Mouse (Mus musculus): ENCODE data around the gene Abca4. TPM values are rescaled to one million over a fixed set of nuclear protein-coding genes. Genes with fewer than 3 reads are reported as not detected.
"Not testable (repeated sequence)": the region's sequence is repeated elsewhere in the genome, so short reads cannot be mapped to it uniquely, and the experiment has no call there.

Abca4 gene
- polyA plus RNA-seq, 1 experiment from 2014 or later, result 4.0 TPM

DNA sequence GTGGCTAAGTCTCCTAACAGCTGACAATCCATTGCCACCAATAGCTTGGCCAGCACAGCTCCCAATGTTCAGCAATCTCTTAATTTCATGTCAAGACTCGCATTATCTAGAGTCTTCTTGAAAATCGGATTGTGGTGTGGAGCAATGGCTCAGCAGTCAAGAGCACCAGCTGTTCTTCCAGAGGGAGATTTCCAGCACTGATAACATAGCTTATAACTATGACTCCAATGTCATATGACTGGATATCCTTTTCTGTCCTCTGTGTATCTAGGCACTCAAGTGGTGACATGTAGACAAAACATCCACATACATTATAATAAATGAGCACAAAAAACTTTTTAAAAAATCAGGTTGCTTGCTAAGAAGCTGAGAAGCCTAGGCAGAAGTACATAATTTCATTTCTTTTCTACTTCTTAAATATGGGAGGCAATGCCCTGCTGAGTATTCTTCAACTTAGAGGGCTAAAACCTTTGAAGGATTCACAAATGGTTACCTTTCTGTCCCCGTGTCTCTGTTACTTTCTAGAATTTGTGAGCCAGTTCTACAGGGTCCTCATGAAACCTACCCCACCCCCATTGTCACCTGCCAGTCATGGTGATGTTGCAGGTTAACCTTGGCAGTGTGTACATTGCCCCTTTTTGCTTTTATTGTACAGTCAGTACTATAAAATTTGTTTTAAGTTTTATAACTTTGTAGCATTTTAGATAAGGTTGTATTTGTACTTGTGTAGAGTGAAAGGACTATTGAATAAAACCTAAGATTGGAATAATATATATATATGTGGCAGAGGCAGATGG lies 177.2 kb downstream of the Abca4 start:
- Histone ChIP-seq H3K27me3 (replicated peaks) (no peaks in the 10 kb centered on the region), H3K9me3 (replicated peaks) (no peaks in the 10 kb centered on the region), H3K4me1 (replicated peaks) (no peaks in the 10 kb centered on the region), H3K27ac (ENCODE audit: poor library complexity, severe bottlenecking) (no peak overlapping the region), H3K36me3 (no peaks in the 10 kb centered on the region), H3K4me3 (no peak overlapping the region), H3K4me2 (no peak overlapping the region), H3K9ac (no peak overlapping the region)
- ATAC-seq (ENCODE audit: insufficient number of reproducible peaks, low FRiP score), result no peak
- WGBS, result 79% methylated on average over 3 of the region's 3 CpGs

DNA sequence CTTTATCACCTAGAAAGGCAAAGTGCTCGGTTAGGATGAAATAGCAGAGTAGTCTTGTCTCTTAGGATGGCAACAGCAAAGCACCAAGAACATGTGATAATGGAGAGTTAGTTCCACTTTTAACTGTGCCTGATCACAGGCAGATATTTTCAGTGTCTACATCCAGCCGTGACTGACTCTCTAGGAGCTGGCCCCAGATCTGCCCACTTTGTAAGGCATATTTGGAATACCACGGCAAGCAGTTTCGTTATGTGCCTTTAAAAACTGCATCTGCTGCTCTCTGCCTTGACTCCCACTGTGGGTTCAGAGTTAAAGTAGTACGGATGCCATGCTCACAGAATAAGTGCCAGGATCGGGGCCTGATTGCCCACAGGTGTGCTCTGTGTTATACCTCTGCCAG lies 182.7 kb downstream of the Abca4 start:
- H3K27me3 ChIP-seq (replicated peaks); ATAC-seq (ENCODE audit: insufficient number of reproducible peaks, low FRiP score); H3K4me1 ChIP-seq (replicated peaks); H3K27ac ChIP-seq (ENCODE audit: poor library complexity, severe bottlenecking); H3K4me3 ChIP-seq; H3K9ac ChIP-seq; H3K9me3 ChIP-seq (replicated peaks); H3K36me3 ChIP-seq: not testable (repeated sequence)
- 41% methylated on average over 6 of the region's 6 CpGs for WGBS
- H3K4me2 ChIP-seq, result peak overlapping the region; percentile 50

Other genes starting within 250 kb of the Abca4 start
- gene Abcd3, start 229.1 kb upstream of the Abca4 start, polyA plus RNA-seq (2016; fragmentation: Nextera tagmentation; extraction: Ambion mirVana), result 45.0 and 47.2 TPM in 2 replicates
- 81.7 and 82.9 TPM in 2 replicates for gene Arhgap29, start 91.9 kb upstream of the Abca4 start, polyA plus RNA-seq (2016; fragmentation: Nextera tagmentation; extraction: Ambion mirVana)
- gene Gclm, start 201.1 kb downstream of the Abca4 start, polyA plus RNA-seq (2016; fragmentation: Nextera tagmentation; extraction: Ambion mirVana), result 108 and 122 TPM in 2 replicates
- gene Dnttip2, start 229.9 kb downstream of the Abca4 start, polyA plus RNA-seq (2016; fragmentation: Nextera tagmentation; extraction: Ambion mirVana), result 50.1 and 53.4 TPM in 2 replicates
- gene Bcar3, start 249.7 kb downstream of the Abca4 start, polyA plus RNA-seq (2016; fragmentation: Nextera tagmentation; extraction: Ambion mirVana), result 6.0 and 7.3 TPM in 2 replicates